Mouse (Mus musculus) cerebellum, postnatal 36 days (tissue): ENCODE data around the gene Ntrk3.

Experiments
- DNase-seq, 2 experiments: peaks; one replicate each; pipeline ENCODE4 v3.0.0; 2021 to 2022; ENCODE audit warnings: mixed read lengths in 2 of 2

Gene Ntrk3

DNA sequence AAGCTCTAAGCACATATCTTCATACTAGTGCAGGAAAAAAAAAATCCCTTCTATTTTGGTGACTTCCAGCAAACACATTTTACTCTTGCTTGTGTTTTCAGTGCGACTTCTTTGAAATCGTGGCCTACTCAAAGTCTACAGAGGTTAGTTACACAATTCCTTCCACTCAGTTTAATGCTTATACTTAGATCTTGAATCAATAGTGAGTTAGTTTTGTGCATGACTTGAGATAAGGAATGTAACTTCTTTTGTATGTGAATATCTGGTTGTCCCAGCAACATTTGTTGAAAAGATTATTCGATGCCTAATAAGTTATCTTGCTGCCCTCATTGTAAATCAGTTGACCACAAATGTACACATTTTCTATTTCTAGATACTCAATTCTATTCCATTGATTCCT lies 411.6 kb downstream of the Ntrk3 start:
- DNase-seq = no peak

DNA sequence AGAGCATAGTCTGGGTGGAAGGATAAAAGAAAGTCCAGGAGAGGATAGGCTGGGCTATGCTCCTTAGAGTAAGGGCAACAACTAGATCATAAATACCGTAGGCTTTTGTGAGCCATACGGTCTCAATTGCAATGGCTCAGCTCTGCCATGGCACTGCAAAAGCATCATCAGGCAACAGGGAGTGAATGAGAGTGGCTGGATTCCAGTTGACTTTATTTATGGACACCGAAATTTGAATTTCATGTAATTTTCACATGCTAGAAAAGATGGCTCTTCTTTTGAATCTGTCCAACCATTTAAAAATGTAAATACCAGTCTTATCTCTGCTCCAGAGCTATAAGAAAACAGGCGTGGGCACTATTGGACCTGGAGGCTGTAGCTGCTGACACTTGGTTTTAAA lies 419.2 kb downstream of the Ntrk3 start:
- DNase-seq = no peak

DNA sequence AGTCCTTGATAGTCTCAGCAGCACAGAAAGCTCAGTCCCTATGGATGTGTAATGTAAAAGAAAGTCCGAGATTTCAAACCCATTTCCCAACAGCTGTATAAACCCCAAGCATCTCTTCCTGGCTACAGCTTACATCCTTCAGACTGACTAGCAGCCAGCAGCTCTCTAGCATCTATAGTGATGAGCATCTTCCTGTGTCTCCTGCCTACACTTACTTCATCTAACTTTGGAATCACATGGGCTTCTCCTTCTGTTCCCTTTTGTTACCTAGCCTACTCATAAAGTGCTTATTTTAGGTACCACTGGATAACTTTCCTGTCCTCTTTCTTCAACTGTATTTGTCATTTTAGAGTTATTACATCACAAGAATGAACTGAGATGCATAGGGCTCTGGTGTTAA lies 432.0 kb downstream of the Ntrk3 start:
- no peak for DNase-seq

DNA sequence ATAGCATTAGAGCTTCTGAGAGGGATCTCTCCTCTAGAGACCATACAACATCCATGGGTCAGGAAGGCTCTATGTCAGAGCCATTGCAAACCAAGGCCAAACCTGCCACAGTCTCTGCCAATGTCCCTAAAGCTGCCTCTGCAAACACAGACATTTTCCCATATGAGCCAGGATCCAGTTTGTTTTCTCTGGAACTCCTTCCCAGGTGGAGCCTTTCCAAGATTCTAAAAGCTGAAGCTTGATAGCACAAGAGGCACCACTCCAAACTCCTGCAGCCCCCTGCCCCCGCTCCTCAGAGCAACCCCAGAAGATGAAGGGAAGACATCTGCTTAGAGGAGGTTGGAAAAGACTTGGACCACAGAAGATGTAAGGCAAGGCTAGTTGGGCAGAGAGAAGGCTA lies 432.8 kb downstream of the Ntrk3 start:
- DNase-seq = no peak

DNA sequence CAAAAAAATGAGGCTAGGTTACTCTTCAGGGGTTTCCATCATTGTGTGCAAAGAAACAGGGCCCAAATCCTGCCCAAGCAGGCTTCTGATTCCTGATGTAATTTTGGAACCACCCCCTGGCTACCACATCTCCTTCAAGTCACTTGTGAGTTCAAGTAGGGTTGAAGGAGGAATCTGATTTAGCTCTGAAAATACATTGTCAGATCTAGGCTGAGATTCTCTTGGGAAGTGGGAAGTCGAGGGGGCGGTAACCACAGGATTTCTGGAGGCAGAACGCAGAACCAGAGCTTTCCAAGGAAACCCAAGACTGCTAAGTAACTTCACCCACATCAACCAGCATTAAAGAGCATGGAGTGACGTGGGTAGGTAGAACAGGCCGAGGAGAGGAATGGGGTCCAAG lies 440.5 kb downstream of the Ntrk3 start:
- DNase-seq = no peak

DNA sequence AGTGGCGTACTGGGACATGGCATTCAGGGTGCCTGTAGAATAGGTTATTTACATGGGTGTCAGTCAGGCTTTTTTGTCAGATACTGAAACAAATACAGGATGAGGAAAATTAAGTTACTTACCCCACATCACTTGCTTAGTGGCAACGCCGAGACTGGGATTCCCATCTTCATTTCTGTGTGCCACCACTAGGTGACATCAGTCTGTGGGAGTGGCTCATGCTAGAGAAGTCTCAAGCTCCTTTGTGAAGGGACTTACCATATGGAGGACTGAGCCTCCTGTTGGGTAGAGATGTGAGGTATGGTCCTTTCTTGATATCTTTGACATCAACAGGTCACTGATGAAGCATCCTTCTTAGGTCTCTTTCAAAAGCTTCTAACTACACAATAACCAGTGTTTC lies 443.5 kb downstream of the Ntrk3 start:
- no peak for DNase-seq

DNA sequence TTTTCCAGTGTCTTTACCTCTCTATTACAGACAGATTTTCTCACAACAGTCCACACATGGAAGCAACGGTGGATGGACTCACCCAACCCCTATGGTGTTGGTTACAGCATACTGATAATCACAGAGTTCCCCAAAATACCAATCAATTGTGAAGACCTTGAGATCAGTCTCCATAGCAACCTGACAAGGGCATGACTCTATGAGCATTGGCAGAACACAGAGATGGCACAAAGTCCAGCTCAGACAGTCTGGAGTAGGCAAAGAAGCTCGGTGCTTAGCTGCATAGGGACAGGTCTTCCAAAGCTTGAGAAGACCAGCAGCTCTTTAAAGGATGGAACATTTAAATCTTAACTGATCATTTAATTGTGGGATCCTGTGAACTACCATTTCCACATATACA lies 447.6 kb downstream of the Ntrk3 start:
- no peak for DNase-seq

DNA sequence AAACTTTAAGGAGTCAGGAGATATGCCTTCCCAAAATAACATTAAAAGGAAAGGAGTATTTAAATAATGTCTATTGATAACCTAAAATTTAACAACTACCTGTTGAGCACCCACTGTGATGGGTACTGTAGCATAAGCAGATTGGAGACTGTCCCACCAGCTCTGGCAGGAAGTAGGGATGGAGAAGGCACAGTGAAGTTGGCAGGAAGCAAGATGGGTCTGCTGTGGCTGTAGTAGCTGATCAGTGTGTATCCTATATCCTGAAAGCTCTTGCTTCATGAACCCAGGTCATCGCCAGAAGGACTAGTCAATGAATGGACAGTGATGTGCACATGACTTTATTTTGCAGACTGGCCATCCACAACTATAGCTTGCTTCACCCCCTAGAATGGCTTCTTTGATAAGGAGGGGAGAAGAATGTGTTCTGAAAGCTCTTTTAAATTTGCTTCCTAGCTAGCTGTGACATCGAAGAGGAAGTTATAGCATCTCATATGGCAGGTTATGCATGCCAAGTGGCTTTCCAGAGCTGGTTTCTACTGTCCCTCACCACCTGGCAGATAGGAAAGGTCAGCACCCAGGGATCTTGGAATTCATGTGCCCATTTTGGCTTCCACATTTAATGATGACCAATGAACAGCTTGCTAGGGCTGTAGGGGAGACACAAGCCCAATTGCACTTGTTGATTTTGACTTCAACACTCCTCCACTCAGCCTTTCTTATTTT lies 451.1 kb downstream of the Ntrk3 start:
- DNase-seq = peak; percentile 65 to 79

DNA sequence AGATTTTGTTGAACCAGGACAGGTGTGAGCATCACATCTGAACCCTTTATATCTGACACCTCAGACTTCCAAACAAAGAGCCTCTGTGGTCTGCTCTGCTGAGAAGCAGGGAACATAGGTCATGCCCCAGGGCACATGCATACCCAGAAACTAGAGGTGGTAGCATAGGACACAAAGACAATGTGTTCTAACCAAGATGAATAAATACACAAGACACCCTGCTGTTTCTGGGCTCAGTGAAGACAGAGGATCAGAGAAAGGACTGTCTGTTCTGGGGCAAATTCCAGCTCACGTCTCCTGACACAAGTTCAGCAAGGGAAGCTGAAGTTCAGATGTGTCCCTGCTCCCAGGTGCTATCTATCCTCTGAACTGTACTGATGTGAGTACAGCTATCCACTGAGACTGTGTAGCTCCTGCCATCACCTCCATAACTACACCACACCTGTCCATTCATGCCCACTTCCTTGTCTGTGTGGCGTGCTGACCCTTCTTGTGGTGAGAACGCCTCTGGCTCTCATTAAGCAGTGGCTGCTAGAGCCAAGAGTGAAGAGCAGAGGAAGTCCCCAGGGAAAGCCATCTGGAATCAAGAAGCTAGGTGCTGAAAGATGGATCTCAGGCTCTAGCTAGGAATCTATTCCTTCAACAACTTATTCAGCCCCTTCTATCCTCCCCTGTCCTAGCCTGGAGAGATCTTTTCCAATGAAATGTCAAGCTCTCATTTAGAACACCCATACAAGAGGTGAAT lies 468.1 kb downstream of the Ntrk3 start:
- DNase-seq = peak in 1 of 2 experiments; percentile 29

DNA sequence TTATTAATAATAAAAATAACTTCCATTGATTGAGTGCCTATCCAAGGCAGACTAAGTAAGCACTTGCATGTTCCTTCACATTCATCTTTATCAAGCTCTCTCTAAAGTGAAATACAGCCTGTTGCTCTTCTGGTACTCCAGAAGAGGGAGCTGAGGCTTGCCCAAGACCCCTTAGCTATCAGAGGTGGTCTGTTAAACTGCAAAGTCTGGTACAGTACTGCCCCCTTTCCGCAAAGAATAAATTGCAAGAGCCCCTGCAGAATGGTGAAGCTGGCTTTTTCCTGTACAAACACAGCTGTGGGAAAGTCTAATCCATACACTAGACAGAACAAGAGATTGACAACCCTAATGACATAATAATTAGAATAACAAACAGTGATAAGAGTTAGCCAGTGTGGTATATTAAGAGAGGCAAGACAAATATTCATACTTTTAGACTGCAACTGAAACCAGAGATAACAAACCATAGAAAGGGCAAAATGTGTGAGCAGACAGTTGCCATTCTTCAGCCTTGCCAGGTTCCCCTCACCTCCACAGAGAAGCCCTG lies 470.3 kb downstream of the Ntrk3 start:
- DNase-seq = no peak

DNA sequence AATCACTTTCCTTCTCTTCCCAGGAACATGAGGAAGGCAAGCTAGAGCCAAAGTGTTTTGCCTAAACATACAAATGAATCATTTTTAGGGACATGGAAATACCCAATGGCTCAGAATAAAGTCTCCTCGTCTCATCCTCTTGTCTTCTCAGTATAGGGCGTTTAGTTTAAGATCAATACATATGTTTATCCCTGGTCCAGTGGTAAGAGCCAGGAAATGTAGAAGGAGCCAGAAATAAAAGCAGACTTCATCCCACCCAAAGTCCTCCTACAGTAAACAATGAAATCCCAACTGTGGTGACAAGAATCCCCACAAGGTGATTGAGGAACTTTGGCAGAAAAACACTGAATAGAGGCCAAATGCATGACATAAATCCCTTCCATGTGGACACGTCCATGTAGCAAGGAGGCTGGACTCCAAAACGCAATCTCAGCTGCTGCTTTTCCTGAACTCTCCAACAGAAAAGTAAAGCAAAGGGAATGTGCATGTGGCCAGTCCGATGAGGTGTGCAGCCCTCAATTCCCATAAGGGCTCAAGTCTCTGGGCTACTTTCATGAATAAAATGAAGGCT lies 473.3 kb downstream of the Ntrk3 start:
- DNase-seq = peak in 1 of 2 experiments; percentile 41

DNA sequence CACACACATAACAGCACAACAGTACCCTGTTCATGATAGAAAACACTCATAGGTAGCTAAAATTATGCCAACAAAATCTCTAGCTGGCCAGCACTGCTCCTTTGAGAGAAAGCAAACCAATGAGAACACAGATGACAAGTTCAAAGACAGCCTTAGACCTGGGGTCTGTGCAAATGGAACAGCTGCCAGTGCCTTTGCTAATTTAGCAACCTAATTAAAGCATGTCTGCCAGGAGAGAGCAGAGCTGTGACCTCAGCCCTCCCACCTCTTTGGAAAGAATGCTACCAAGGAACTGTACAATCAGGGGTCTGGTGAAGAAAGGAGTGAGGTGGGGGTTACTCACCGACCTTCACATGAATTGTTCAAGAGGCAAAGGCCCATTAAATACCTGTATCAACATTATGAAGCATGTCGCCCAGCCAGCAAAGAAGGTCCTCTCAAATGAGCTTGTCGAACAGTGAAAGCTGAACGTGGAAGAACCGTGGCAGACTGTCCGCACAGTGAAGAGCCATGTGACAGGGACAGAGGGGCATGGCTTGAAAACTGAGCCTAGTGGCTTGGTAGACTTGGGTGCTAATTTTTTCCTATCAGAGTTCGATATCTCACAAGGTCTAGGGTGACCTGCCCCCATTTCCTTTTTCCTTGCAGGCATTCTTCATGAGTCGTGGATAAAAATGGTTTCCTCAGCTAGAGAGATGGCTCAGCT lies 476.2 kb downstream of the Ntrk3 start:
- no peak for DNase-seq

DNA sequence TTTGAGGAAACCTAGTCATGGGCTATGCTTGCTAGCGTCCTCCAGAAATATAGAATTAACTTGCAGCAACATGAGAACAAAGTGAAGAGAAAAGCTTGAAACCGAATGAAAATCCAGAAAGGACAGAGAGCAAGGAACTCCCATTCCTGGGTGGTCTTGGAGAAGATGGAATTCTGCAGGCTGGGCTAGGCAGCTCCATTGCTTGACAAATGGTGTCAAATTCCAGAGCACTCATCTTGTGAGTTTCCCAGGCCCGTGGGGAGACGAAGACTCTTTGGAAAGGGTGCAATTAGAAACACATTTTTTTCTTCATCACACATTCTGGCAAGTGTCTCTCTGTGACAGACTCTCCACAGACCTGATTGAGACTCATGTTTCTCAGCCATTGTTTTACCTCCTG lies 479.7 kb downstream of the Ntrk3 start:
- no peak for DNase-seq

DNA sequence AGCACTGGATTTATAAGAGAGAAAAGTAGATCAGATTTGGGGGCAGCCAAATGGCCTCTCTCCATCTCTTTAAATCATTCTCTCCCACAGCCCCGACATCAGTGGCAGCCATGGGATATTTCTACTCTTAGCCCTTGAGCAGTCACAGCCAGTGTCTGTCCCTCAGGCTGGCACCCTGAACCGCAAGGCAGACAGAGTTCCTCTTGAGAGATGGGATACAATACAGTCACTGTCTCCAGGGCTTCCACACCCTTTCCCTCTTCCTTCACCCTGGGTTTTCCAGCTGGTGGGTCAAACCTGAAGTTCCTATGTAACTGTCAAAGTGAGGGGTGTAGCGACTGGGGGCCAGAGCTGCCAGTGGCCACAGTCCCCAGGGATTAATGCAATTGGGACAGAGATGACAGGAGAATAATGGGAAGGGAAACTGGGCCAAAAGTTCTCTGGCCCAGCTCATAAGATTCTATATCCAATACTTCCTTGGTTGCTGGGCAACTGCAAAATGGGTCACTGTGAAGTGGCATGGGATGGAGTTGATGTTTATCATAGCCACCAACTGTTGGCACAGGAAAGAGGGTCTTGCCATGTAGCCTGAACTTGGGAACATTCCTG lies 483.9 kb downstream of the Ntrk3 start:
- no peak for DNase-seq

DNA sequence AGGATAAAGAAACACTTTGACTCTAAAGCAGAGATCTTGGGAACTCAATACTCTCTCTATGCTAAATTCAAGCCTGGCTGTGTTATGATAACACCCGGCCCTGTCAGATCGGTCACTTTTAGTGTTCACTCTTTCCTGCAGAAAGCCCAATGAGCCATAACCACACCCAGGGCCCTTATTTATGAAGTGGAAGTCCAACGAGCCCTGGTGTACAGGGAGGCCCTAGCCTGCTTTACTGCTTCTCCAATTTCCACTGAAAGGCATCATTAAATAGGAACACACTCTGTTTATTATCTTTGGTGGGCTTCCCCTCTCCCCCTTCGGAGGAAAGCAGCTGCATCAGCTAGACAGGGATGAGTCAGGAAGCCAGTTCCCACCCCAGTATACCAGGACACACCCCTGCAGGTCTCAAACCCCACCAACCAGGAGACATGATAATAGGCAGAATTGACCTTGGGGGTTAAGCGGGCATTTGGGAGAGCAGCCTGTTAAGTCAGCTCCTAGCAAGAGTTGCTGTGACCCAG lies 489.6 kb downstream of the Ntrk3 start:
- no peak for DNase-seq

DNA sequence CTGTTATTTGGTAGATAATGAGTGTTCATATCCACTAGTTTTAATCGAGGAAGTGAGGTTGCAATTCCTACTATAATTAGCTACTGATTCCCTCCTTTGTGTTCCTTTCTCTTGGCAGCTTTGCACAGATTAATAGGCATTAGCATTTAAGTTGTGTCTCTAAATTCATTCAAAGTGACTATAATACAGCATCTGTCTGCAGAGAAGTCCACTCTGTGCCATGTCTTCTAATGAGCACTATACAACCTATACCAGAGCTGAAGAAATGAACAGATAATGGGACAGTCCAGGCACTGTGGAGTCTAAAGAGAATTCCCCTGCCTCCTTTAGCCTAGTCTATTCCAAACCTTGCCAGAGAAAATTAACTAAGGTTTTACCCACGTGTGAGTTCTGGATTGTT lies 498.8 kb downstream of the Ntrk3 start:
- DNase-seq = no peak

DNA sequence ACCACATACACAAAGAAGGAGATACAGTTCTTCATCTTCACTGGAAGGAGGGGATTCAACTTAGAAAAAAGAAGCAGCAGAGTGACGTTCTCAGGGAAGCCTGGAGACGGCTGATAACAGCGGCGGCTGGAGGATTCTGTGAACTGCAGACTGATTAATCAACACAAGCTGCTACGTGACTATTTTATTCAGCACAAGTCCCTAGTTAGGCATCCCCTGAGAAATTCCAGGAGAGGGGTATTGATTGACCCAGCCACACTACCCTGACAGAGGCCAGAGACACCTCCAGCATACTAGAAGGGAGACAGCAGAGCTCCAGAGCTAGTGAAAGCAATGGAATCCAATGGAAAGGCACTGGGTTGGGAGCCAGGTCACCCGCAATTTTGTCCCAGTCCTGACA lies 516.1 kb downstream of the Ntrk3 start:
- no peak for DNase-seq

DNA sequence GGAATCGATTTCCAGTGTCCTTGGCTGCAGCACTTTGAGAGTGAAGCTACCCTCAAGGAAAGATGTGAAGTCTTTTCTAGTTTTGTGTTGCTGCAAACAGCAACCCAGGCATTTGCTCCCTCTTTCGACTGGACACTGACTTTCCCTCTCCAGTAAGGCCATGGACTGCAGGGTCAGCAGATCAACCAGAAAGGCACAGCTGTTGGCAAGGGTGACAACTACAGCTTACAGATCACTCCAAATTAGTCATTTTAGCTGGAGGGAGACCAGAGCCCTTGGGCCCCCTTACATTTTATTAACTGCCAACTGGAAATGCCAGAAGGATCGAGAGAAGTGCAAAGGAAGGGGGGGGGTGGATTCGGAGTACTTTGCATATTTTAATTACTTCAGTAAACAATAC lies 516.9 kb downstream of the Ntrk3 start:
- DNase-seq = no peak

DNA sequence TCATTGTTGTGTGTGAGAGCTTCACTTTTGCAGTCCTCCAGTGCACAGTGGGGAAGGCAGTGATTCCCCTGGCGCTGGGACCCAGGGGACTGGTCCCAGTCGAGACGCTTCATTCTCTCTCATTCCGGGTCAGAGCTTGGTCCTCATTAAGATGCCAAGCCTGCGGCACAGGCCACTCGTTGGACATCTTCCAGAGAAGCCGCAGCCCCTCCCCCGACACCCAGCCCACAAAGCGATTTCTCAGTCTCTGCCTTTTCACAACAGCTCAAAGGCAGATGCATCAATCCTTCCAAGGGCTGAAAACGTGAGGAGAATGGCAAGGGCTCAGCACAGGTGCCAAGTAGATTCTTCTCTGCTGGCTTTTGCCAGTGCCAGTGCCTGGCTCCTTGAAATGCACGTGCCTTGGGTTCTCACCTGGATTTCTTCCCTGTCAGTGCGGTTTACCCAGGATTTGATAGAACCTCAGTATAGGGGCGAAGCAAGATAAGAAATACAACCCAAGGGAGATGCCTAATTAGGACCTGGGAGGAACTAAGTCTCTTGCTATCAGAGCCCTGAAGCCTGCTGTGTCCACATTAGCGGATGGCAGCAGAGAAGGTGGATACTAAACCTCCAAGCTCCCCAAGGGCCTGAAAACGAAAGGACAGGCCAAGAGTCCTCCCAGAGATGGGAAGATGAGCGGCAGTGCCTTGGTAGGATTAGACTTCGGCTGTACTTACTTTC lies 546.7 kb downstream of the Ntrk3 start:
- peak; percentile 33 to 35 for DNase-seq

DNA sequence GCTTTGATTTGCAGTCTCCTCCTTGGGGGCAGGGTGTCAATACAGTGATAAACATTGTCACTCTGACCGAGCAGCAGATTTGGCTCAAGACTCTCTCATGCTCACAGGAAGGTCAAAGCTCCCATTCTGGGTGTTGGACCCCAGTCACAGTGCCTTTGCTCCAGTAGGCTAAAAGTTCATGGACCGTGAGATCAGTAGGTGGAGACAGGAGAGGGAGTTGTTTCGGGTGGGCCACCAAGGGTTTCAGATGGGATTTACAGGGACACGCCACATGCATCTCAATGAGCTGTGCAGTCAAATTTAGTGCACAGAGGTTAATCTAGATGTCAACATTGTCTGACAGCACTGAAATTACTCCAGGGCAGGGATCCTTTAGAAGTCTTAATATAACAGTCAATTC lies 552.2 kb downstream of the Ntrk3 start:
- DNase-seq = no peak

DNA sequence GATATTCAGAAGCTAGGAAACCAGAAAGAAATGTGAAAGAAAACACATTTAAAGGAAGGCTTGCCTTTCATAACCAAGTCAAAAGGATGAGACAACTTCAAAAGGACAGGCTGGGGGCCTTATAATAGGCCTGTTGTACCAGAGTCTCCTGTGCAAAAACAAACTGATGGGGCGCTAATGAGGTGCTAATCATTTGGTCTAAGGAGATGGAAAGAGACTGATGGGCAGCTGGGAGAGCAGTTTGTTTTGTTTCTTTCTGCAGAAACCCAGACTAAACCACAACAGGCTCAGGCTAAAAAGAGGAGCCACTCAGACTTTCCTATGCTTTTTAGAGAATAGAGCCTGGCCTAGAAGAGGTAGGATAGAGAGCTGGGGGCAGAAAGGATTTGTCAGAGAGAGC lies 554.4 kb downstream of the Ntrk3 start:
- no peak for DNase-seq
